Mouse (Mus musculus): ENCODE measurements around the gene Strn3. TPM values are rescaled to one million over a fixed set of nuclear protein-coding genes. Genes with fewer than 3 reads are reported as not detected.

Gene Strn3
- polyA plus RNA-seq, 1 experiment: 19.3 TPM

GRCm38 (mm10) chr12:51636689-51637470 lies 54.8 kb downstream of the Strn3 start:
- no peak for TF ChIP-seq POLR2A (IDR thresholded peaks at IDR 0.05; ENCODE audit: borderline replicate concordance, extremely low read depth, low read depth, low read length)
- TF ChIP-seq CTCF (IDR thresholded peaks at IDR 0.05; ENCODE audit: insufficient read depth, low read length): no peak
- WGBS: 22% methylated on average over 2 of the region's 2 CpGs

GRCm38 (mm10) chr12:51636260-51636659 lies 55.4 kb downstream of the Strn3 start:
- H3K4me1 ChIP-seq (ENCODE audit: control insufficient read depth, insufficient read depth, low read length): no peaks in the 10 kb centered on the region
- DNase-seq: no peak
- WGBS: 65% methylated on average over 2 of the region's 2 CpGs

More at GRCm38 (mm10) chr12:51636689-51637470, 54.8 kb downstream of the Strn3 start:
- no peak for DNase-seq
- Histone ChIP-seq H3K4me3 (replicated peaks; ENCODE audit: extremely low read depth, low read depth, low read length) (no peak overlapping the region), H3K4me1 (ENCODE audit: control insufficient read depth, insufficient read depth, low read length) (peaks cover under 1% of the 10 kb centered on the region; the same call in 1 of the 2 replicates)

GRCm38 (mm10) chr12:51633481-51633880 lies 58.2 kb downstream of the Strn3 start:
- TF ChIP-seq CTCF (IDR thresholded peaks at IDR 0.05; ENCODE audit: insufficient read depth, low read length): no peak
- no peak for TF ChIP-seq POLR2A (IDR thresholded peaks at IDR 0.05; ENCODE audit: borderline replicate concordance, extremely low read depth, low read depth, low read length)
- H3K4me1 ChIP-seq (ENCODE audit: control insufficient read depth, insufficient read depth, low read length): no peaks in the 10 kb centered on the region
- WGBS: 70% methylated on average over 4 of the region's 4 CpGs
- H3K4me3 ChIP-seq (replicated peaks; ENCODE audit: extremely low read depth, low read depth, low read length): no peak overlapping the region
- DNase-seq: no peak

More at GRCm38 (mm10) chr12:51636260-51636659, 55.4 kb downstream of the Strn3 start:
- H3K4me3 ChIP-seq (replicated peaks; ENCODE audit: extremely low read depth, low read depth, low read length): no peak overlapping the region
- no peak for TF ChIP-seq CTCF (IDR thresholded peaks at IDR 0.05; ENCODE audit: insufficient read depth, low read length)
- no peak for TF ChIP-seq POLR2A (IDR thresholded peaks at IDR 0.05; ENCODE audit: borderline replicate concordance, extremely low read depth, low read depth, low read length)

- TF ChIP-seq POLR2A (IDR thresholded peaks at IDR 0.05; ENCODE audit: borderline replicate concordance, extremely low read depth, low read depth, low read length): no peak
- no peak for TF ChIP-seq CTCF (IDR thresholded peaks at IDR 0.05; ENCODE audit: insufficient read depth, low read length)
- no peaks in the 10 kb centered on the region for H3K4me1 ChIP-seq (ENCODE audit: control insufficient read depth, insufficient read depth, low read length)
- no peak overlapping the region for H3K4me3 ChIP-seq (replicated peaks; ENCODE audit: extremely low read depth, low read depth, low read length)
- no peak for DNase-seq
Observed at GRCm38 (mm10) chr12:51623366-51623694, 68.4 kb downstream of the Strn3 start.

- DNase-seq: no peak
- TF ChIP-seq POLR2A (IDR thresholded peaks at IDR 0.05; ENCODE audit: borderline replicate concordance, extremely low read depth, low read depth, low read length) (no peak), CTCF (IDR thresholded peaks at IDR 0.05; ENCODE audit: insufficient read depth, low read length) (no peak)
- 78% methylated on average over 5 of the region's 5 CpGs for WGBS
- Histone ChIP-seq H3K4me1 (ENCODE audit: control insufficient read depth, insufficient read depth, low read length) (no peaks in the 10 kb centered on the region), H3K4me3 (replicated peaks; ENCODE audit: extremely low read depth, low read depth, low read length) (no peak overlapping the region)
Observed at GRCm38 (mm10) chr12:51622670-51623365, 68.9 kb downstream of the Strn3 start.

- H3K4me1 ChIP-seq (ENCODE audit: control insufficient read depth, insufficient read depth, low read length): no peaks in the 10 kb centered on the region
- DNase-seq: no peak
- H3K4me3 ChIP-seq (replicated peaks; ENCODE audit: extremely low read depth, low read depth, low read length): no peak overlapping the region
- 90% methylated on average over 5 of the region's 5 CpGs for WGBS
- no peak for TF ChIP-seq POLR2A (IDR thresholded peaks at IDR 0.05; ENCODE audit: borderline replicate concordance, extremely low read depth, low read depth, low read length)
- no peak for TF ChIP-seq CTCF (IDR thresholded peaks at IDR 0.05; ENCODE audit: insufficient read depth, low read length)
Observed at GRCm38 (mm10) chr12:51621161-51621560, 70.5 kb downstream of the Strn3 start.

GRCm38 (mm10) chr12:51620572-51620971 lies 71.1 kb downstream of the Strn3 start:
- H3K4me1 ChIP-seq (ENCODE audit: control insufficient read depth, insufficient read depth, low read length): no peaks in the 10 kb centered on the region
- no peak for DNase-seq
- TF ChIP-seq POLR2A (IDR thresholded peaks at IDR 0.05; ENCODE audit: borderline replicate concordance, extremely low read depth, low read depth, low read length): no peak
- H3K4me3 ChIP-seq (replicated peaks; ENCODE audit: extremely low read depth, low read depth, low read length): no peak overlapping the region

GRCm38 (mm10) chr12:51612361-51612760 lies 79.3 kb downstream of the Strn3 start:
- TF ChIP-seq POLR2A (IDR thresholded peaks at IDR 0.05; ENCODE audit: borderline replicate concordance, extremely low read depth, low read depth, low read length) (no peak), CTCF (IDR thresholded peaks at IDR 0.05; ENCODE audit: insufficient read depth, low read length) (no peak)
- 87% methylated on average over 5 of the region's 5 CpGs for WGBS
- Histone ChIP-seq H3K4me1 (ENCODE audit: control insufficient read depth, insufficient read depth, low read length) (no peaks in the 10 kb centered on the region), H3K4me3 (replicated peaks; ENCODE audit: extremely low read depth, low read depth, low read length) (no peak overlapping the region)
- no peak for DNase-seq

GRCm38 (mm10) chr12:51606138-51606537 lies 85.6 kb downstream of the Strn3 start:
- TF ChIP-seq CTCF (IDR thresholded peaks at IDR 0.05; ENCODE audit: insufficient read depth, low read length) (no peak), POLR2A (IDR thresholded peaks at IDR 0.05; ENCODE audit: borderline replicate concordance, extremely low read depth, low read depth, low read length) (no peak)
- Histone ChIP-seq H3K4me1 (ENCODE audit: control insufficient read depth, insufficient read depth, low read length) (no peaks in the 10 kb centered on the region), H3K4me3 (replicated peaks; ENCODE audit: extremely low read depth, low read depth, low read length) (no peak overlapping the region)
- no peak for DNase-seq
- 76% methylated on average over 4 of the region's 4 CpGs for WGBS

GRCm38 (mm10) chr12:51603306-51603705 lies 88.4 kb downstream of the Strn3 start:
- no peak for DNase-seq
- no peaks in the 10 kb centered on the region for H3K4me1 ChIP-seq (ENCODE audit: control insufficient read depth, insufficient read depth, low read length)
- TF ChIP-seq POLR2A (IDR thresholded peaks at IDR 0.05; ENCODE audit: borderline replicate concordance, extremely low read depth, low read depth, low read length) (no peak), CTCF (IDR thresholded peaks at IDR 0.05; ENCODE audit: insufficient read depth, low read length) (no peak)
- 95% methylated on average over 10 of the region's 10 CpGs for WGBS
- no peak overlapping the region for H3K4me3 ChIP-seq (replicated peaks; ENCODE audit: extremely low read depth, low read depth, low read length)

Data from lung, adult 2 months (tissue).